Mouse (Mus musculus): Measurements from ENCODE around the gene Kcng3. TPM values are rescaled to one million over a fixed set of nuclear protein-coding genes. Genes with fewer than 3 reads are reported as not detected.

The Kcng3 gene
- polyA plus RNA-seq, 1 experiment from 2014 or later: not detected

GRCm38 (mm10) chr17:83632653-83633570 lies 1.2 kb upstream of the Kcng3 start:
- Histone ChIP-seq H3K36me3 (ENCODE audit: insufficient read depth, low read length) (no peaks in the 10 kb centered on the region), H3K4me1 (ENCODE audit: insufficient read depth, low read length) (peaks cover 24% of the 10 kb centered on the region), H3K27me3 (ENCODE audit: insufficient read depth, low read length) (peaks cover 44% of the 10 kb centered on the region), H3K4me3 (ENCODE audit: low read length) (peak overlapping the region; percentile 58), H3K4me2 (replicated peaks; ENCODE audit: low read depth, low read length) (peak overlapping the region; percentile 99), H3K9ac (replicated peaks; ENCODE audit: low read length) (peak overlapping the region; percentile 64), H3K27ac (ENCODE audit: low read length) (no peak overlapping the region), H3K9me3 (ENCODE audit: low read length) (peaks cover 3% of the 10 kb centered on the region; the same call in 1 of the 2 replicates)
- 2% methylated on average over 24 of the region's 24 CpGs for whole genome bisulfite sequencing
- 0 out of 2 replicates have a peak, but pooled peaks have one; percentile 55 for ATAC-seq (ENCODE audit: low FRiP score, low TSS enrichment)

DNA sequence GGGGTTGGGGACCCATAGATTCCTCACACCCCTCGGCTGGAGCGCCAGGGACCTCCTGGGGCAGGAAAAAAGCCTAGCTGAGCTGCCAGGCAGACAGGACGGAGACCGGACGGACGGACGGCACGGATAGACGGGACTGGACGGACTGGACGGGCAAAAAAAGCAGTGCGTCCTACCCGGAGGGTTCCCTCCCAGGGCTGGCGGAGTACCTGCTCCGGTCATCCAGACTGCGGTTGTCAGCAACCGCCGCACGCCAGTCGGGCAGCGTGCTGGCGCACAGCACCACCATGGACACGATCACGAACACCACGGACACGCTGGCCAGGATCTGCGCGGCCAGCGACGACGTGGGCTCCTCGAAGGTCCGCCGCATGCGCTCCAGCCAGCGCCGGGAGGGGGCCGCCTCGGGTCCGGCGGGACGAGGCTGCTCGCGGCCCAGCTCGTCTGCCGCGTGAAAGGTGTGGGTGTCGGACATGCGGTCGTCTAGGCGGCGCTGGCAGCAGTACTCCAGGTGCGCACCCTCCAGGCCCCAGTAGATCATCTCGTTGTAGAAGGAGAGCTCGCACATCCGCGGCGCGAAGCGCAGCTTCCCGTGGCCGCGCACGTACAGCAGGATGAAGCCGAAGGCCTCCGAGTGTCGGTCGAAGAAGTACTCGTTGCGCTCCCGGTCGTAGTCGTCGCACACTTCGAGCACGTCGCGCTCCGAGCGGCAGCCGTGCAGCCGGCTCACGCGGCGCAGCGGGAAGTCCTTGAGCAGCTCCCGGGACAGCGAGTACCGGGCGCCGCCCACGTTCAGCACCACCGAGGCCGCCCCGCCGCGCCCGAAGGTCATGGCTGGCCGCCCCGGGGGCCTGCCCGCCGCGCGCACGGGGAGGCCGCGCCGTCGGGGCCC lies 662 bp downstream of the Kcng3 start:
- peaks cover 48% of the 10 kb centered on the region for H3K27me3 ChIP-seq (ENCODE audit: insufficient read depth, low read length)
- peaks cover 24% of the 10 kb centered on the region for H3K4me1 ChIP-seq (ENCODE audit: insufficient read depth, low read length)
- H3K9me3 ChIP-seq (ENCODE audit: low read length): no peaks in the 10 kb centered on the region
- peak overlapping the region; percentile 64 for H3K9ac ChIP-seq (replicated peaks; ENCODE audit: low read length)
- no peak overlapping the region for H3K27ac ChIP-seq (ENCODE audit: low read length)
- peak; percentile 55 for ATAC-seq (ENCODE audit: low FRiP score, low TSS enrichment)
- peak overlapping the region; percentile 58 for H3K4me3 ChIP-seq (ENCODE audit: low read length)
- 2% methylated on average over 109 of the region's 109 CpGs for WGBS
- no peaks in the 10 kb centered on the region for H3K36me3 ChIP-seq (ENCODE audit: insufficient read depth, low read length)
- peak overlapping the region; percentile 99 for H3K4me2 ChIP-seq (replicated peaks; ENCODE audit: low read depth, low read length)

GRCm38 (mm10) chr17:83613907-83614306 lies 17.8 kb downstream of the Kcng3 start:
- H3K9me3 ChIP-seq (ENCODE audit: low read length): no peaks in the 10 kb centered on the region
- 17% methylated on average over 11 of the region's 11 CpGs for WGBS
- peaks cover 6% of the 10 kb centered on the region for H3K4me1 ChIP-seq (ENCODE audit: insufficient read depth, low read length)
- peak overlapping the region; percentile 40 for H3K4me2 ChIP-seq (replicated peaks; ENCODE audit: low read depth, low read length)
- H3K4me3 ChIP-seq (ENCODE audit: low read length): peak overlapping the region; percentile 26; the same call in 1 of the 2 replicates
- 0 out of 2 replicates have a peak overlapping the region, but pooled peaks have one; percentile 46 for H3K9ac ChIP-seq (replicated peaks; ENCODE audit: low read length)
- no peaks in the 10 kb centered on the region for H3K27me3 ChIP-seq (ENCODE audit: insufficient read depth, low read length)
- H3K27ac ChIP-seq (ENCODE audit: low read length): no peak overlapping the region
- H3K36me3 ChIP-seq (ENCODE audit: insufficient read depth, low read length): no peaks in the 10 kb centered on the region
- ATAC-seq (ENCODE audit: low FRiP score, low TSS enrichment): no peak

GRCm38 (mm10) chr17:83609532-83609931 lies 22.2 kb downstream of the Kcng3 start:
- H3K4me2 ChIP-seq (replicated peaks; ENCODE audit: low read depth, low read length): no peak overlapping the region
- 56% methylated on average over 4 of the region's 4 CpGs for WGBS
- peak; percentile 75; the same call in 1 of the 2 replicates for ATAC-seq (ENCODE audit: low FRiP score, low TSS enrichment)
- no peak overlapping the region for H3K4me3 ChIP-seq (ENCODE audit: low read length)
- H3K9me3 ChIP-seq (ENCODE audit: low read length): no peaks in the 10 kb centered on the region
- H3K36me3 ChIP-seq (ENCODE audit: insufficient read depth, low read length): no peaks in the 10 kb centered on the region
- no peak overlapping the region for H3K9ac ChIP-seq (replicated peaks; ENCODE audit: low read length)
- H3K27me3 ChIP-seq (ENCODE audit: insufficient read depth, low read length): no peaks in the 10 kb centered on the region
- peaks cover 6% of the 10 kb centered on the region for H3K4me1 ChIP-seq (ENCODE audit: insufficient read depth, low read length)
- H3K27ac ChIP-seq (ENCODE audit: low read length): no peak overlapping the region

DNA sequence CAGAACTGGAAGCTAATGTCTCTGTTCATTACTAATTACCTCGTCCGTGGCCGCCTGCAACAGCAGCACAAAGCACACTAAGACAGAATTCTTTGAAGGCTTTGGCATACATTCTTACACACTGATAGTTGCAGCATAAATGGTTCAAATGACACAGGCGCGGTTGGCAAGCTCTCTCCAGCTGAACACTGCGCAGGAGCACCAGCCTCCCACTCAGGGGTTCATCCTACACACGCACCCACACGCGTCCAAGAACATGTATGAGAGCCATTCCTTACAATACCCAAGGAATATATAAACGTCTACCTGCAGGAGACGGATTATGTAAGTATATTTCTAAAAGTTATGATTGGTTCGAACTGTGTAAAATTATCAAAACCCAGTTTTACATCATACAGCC lies 30.7 kb downstream of the Kcng3 start:
- 88% methylated on average over 12 of the region's 12 CpGs for WGBS
- no peaks in the 10 kb centered on the region for H3K4me1 ChIP-seq (ENCODE audit: insufficient read depth, low read length)
- H3K27me3 ChIP-seq (ENCODE audit: insufficient read depth, low read length): no peaks in the 10 kb centered on the region
- H3K9ac ChIP-seq (replicated peaks; ENCODE audit: low read length): no peak overlapping the region
- no peaks in the 10 kb centered on the region for H3K36me3 ChIP-seq (ENCODE audit: insufficient read depth, low read length)
- no peaks in the 10 kb centered on the region for H3K9me3 ChIP-seq (ENCODE audit: low read length)
- H3K4me3 ChIP-seq (ENCODE audit: low read length): no peak overlapping the region
- no peak overlapping the region for H3K27ac ChIP-seq (ENCODE audit: low read length)
- no peak for ATAC-seq (ENCODE audit: low FRiP score, low TSS enrichment)
- H3K4me2 ChIP-seq (replicated peaks; ENCODE audit: low read depth, low read length): no peak overlapping the region

- 88% methylated on average over 7 of the region's 7 CpGs for WGBS
- no peaks in the 10 kb centered on the region for H3K36me3 ChIP-seq (ENCODE audit: insufficient read depth, low read length)
- no peak for ATAC-seq (ENCODE audit: low FRiP score, low TSS enrichment)
- H3K27me3 ChIP-seq (ENCODE audit: insufficient read depth, low read length): no peaks in the 10 kb centered on the region
- H3K27ac ChIP-seq (ENCODE audit: low read length): no peak overlapping the region
- H3K9me3 ChIP-seq (ENCODE audit: low read length): no peaks in the 10 kb centered on the region
- H3K4me2 ChIP-seq (replicated peaks; ENCODE audit: low read depth, low read length): no peak overlapping the region
- no peak overlapping the region for H3K4me3 ChIP-seq (ENCODE audit: low read length)
- H3K9ac ChIP-seq (replicated peaks; ENCODE audit: low read length): no peak overlapping the region
- H3K4me1 ChIP-seq (ENCODE audit: insufficient read depth, low read length): 0 out of 2 replicates have a peak, but pooled peaks cover 5% of the 10 kb centered on the region
Observed at GRCm38 (mm10) chr17:83595966-83596365, 35.7 kb downstream of the Kcng3 start.

DNA sequence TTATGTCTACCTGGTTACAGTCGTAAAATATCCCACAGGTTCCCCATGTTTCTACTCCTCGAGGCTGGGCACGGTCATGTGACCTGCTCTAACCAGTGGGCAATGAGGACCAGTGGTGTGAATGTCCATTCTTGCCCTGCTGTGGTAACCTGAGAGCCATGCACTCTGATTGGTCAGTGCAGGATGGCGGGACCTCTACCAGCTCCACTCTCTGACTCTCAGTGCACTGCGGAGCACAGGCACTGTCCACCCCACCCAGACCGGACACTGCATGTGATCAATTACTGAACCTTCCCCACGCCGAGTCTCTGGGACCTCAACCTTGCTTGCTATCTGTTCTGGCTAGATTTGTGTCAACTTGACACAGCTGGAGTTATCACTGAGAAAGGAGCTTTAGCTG lies 37.2 kb downstream of the Kcng3 start:
- Histone ChIP-seq H3K27ac (ENCODE audit: low read length) (no peak overlapping the region), H3K4me1 (ENCODE audit: insufficient read depth, low read length) (0 out of 2 replicates have a peak, but pooled peaks cover 5% of the 10 kb centered on the region), H3K4me3 (ENCODE audit: low read length) (no peak overlapping the region), H3K27me3 (ENCODE audit: insufficient read depth, low read length) (no peaks in the 10 kb centered on the region), H3K9ac (replicated peaks; ENCODE audit: low read length) (no peak overlapping the region), H3K36me3 (ENCODE audit: insufficient read depth, low read length) (no peaks in the 10 kb centered on the region), H3K4me2 (replicated peaks; ENCODE audit: low read depth, low read length) (no peak overlapping the region), H3K9me3 (ENCODE audit: low read length) (no peaks in the 10 kb centered on the region)
- ATAC-seq (ENCODE audit: low FRiP score, low TSS enrichment): peak; percentile 69; the same call in 1 of the 2 replicates
- WGBS: 76% methylated on average over 8 of the region's 8 CpGs

GRCm38 (mm10) chr17:83593396-83593795 lies 38.3 kb downstream of the Kcng3 start:
- Histone ChIP-seq H3K27me3 (ENCODE audit: insufficient read depth, low read length) (no peaks in the 10 kb centered on the region), H3K9me3 (ENCODE audit: low read length) (peaks cover 4% of the 10 kb centered on the region; the same call in 1 of the 2 replicates), H3K4me2 (replicated peaks; ENCODE audit: low read depth, low read length) (no peak overlapping the region), H3K36me3 (ENCODE audit: insufficient read depth, low read length) (no peaks in the 10 kb centered on the region), H3K9ac (replicated peaks; ENCODE audit: low read length) (no peak overlapping the region), H3K4me3 (ENCODE audit: low read length) (no peak overlapping the region), H3K4me1 (ENCODE audit: insufficient read depth, low read length) (0 out of 2 replicates have a peak, but pooled peaks cover 5% of the 10 kb centered on the region), H3K27ac (ENCODE audit: low read length) (no peak overlapping the region)
- WGBS: 41% methylated on average over 10 of the region's 10 CpGs
- ATAC-seq (ENCODE audit: low FRiP score, low TSS enrichment): no peak

DNA sequence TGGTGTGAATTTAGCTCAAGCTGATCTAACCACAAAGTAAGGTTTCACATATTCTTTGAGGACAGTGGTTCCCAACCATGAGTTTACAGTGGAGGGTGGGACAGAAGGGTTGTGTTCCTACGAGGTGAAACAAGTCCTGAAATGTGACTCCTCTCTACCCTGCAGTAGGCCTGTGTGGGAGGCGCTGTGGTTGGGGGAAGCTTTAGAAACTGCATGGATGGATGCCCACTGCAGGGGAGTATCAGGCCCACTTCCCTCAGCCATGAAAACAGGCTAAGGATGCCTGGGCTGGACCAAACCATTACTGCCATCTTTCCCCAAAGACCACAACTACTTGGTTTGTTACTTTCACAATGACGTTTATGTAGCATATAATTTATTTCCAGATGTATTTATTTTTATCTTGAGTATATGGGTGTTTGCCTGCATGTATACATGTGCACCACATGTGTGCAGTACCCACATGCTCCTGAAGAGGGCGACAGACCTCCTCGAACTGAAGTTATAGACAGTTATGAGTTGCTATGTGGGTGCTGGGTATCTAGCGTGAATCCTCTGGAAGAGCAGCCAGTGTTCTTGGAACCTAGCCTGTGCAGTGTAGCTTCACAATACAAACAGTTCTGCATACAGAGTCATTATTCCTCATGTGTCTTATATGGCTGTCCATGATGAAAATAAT lies 42.9 kb downstream of the Kcng3 start:
- Histone ChIP-seq H3K9me3 (ENCODE audit: low read length) (peaks cover 4% of the 10 kb centered on the region), H3K36me3 (ENCODE audit: insufficient read depth, low read length) (no peaks in the 10 kb centered on the region), H3K4me3 (ENCODE audit: low read length) (no peak overlapping the region), H3K4me1 (ENCODE audit: insufficient read depth, low read length) (0 out of 2 replicates have a peak, but pooled peaks cover 5% of the 10 kb centered on the region), H3K27me3 (ENCODE audit: insufficient read depth, low read length) (no peaks in the 10 kb centered on the region), H3K9ac (replicated peaks; ENCODE audit: low read length) (no peak overlapping the region), H3K27ac (ENCODE audit: low read length) (no peak overlapping the region), H3K4me2 (replicated peaks; ENCODE audit: low read depth, low read length) (no peak overlapping the region)
- 0 out of 2 replicates have a peak, but pooled peaks have one; percentile 46 for ATAC-seq (ENCODE audit: low FRiP score, low TSS enrichment)
- 64% methylated on average over 6 of the region's 6 CpGs for WGBS

All from kidney, embryonic 16.5 days (tissue).